Mouse (Mus musculus): Measurements from ENCODE around the gene Myo15. TPM values are rescaled to one million over a fixed set of nuclear protein-coding genes. Genes with fewer than 3 reads are reported as not detected.
"Not testable (repeated sequence)": the region's sequence is repeated elsewhere in the genome, so short reads cannot be mapped to it uniquely, and the experiment has no call there.

Gene Myo15
- total RNA-seq, 2 experiments from 2014 or later, result 0.06 TPM; not detected in 1

DNA sequence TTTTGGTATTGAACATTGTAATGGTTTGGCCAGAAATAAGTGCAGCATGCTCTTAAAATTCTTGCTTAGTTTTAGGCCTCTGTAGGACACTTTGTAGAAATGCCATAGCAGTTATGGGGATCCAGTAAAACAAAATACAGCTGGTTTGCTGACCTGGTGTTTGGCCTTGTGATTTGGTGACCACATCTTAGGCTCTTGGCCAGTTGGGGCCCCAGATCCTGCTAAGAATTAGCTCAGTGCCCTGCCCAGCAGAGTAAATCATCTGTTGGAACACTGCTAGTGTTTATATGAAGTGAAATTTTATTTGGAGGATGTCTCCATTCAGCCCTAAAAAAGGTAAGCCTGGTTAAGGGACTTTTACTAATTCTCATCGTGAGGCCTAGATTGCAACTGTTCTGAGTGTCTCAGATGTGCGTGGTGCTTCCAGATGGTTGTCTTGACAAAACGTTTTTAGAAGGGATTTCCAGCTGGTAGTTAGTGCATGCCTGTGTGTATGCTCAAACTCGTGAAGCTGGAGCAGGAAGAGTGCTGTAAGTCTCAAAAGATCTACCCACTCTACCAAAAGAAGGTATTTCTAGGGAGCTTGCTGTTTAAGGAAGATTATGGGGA, 71.0 kb downstream of the Myo15 start:
- intact Hi-C loops (cut with DNase I), result no loop called here

DNA sequence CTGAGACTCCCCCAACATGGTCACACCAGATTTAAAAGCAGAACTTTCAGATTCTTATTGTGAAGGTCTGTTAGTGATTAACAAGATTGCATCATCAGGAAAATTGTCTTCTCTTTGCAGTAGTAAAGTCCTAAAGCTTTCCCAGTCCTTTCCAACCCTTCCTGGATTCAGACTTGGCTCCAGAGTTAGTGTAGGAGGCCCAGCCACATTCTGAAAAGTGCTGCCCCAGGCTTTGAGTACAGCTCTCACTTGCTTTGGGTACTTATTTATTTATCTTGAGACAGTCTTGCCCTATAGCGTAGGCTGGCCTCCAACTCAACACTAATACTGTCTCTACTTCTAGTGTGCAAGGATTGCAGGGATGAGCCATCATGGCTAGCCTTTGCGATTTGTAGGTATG, 71.6 kb downstream of the Myo15 start:
- DNase-seq (ENCODE audit: low spot score), result no peak
- intact Hi-C loops (cut with DNase I), result no loop called here

More for the DNA sequence above, 71.0 kb downstream of the Myo15 start:
- no peak for DNase-seq (ENCODE audit: low spot score)

DNA sequence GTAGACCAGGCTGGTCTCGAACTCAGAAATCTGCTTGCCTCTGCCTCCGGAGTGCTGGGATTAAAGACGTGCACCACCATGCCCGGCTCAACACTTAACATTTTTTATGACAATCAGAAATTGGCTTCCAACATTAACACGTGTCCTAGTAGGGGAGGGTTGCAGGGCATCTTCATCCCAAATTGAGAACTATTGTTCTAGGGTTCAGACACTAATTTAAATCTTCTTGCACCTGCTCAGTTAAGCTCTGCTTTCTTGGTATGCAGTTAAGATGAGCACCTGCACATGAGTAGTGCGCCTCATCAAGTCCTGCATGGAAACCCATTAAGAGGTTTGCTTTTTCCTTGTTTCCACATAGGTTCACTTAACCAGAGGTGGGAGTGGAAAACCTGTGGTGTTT, 72.7 kb downstream of the Myo15 start:
- no peak for DNase-seq (ENCODE audit: low spot score)
- intact Hi-C loops (cut with DNase I), result no loop called here

DNA sequence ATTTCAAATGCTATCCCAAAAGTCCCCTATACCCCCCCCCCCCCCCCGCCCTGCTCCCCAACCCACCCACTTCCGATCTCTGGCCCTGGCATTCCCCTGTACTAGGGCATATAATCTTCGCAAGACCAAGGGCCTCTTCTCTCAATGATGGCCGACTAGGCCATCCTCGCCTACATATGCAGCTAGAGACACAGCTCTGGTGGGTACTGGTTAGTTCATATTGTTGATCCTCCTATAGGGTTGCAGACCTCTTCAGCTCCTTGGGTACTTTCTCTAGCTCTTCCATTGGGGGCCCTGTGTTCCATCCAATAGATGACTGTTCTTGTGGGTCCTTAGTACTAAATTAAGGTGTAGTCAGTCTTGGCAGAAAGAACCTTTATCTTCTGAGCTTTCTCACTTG, 74.1 kb downstream of the Myo15 start:
- intact Hi-C loops (cut with DNase I); DNase-seq (ENCODE audit: low spot score): not testable (repeated sequence)

DNA sequence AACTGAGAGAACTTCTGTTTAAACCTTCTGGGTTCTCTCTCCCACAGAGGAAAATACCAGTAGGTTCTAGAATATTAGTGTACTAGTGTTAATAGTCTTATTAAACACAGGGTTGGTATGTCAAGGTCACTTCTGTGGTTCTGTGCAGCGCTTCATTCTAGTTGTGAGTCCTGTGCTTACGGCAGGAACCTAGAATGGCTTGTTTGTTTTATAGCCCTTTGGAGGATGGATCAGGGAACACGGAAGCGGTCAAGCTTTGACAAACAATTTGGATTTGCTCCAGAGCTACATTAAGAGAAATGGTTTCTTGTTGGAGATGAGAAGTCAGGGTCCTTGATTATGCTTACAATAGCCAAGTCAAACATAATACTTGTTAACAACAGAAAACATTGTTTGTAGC, 76.3 kb downstream of the Myo15 start:
- intact Hi-C loops (cut with DNase I), result no loop called here
- DNase-seq (ENCODE audit: low spot score), result no peak

DNA sequence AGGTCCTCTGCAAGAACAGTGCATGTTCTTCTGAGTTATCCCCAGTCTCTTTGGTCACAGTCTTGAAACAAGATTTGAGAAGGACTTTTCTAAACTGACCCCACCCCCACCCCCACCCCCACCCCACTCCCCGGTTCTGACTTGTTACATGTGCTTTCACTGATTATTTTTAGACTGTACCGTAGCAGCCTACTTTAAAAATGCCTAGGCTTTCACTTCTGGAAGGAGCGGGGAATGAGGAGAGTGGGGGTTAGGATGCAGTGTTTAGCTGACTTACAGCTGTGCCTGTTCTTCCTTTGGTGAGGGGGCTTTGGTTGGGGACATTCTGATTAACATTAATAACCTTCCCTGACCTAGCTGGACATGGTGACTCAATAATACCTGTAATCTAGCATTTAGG, 79.0 kb downstream of the Myo15 start:
- intact Hi-C loops (cut with DNase I), result no loop called here
- no peak for DNase-seq (ENCODE audit: low spot score)

DNA sequence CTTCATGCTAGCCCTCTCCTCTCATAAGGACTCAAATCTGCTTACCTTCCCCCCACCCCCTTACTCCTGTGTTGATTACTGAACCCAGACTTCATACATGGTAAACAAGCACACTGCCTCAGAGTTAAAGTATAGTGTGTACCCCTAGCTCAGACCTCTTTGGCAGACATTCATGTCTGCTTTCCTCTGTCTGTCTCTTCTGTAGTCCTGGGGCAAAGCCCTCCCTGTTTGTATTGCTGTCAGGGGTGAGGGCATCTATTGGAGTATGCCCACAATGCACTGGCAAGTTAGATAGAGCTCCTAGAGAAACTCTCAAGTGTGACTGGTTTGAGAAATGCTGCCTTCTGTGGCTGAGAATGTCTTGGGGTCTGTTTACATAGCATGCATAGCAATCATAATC, 84.0 kb downstream of the Myo15 start:
- intact Hi-C loops (cut with DNase I), result no loop called here
- no peak for DNase-seq (ENCODE audit: low spot score)

DNA sequence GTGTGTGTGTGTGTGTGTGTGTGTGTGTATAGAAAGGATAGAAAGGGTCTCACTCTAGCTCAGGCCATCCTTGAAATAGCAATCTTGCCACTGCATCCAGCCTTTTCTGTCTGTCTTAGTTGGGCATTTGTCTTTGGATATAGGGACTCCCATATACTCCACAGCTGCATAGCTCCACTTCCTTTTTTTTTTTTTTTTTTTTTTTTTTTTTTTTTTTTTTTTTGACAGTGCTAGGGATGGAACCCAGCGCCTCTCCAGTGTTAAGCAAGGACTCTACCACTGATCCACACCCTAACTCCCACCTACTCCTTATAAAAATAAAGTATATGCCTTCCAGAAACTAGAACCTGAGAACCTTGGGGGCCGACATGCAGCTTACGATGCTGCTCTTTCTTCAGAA, 88.5 kb downstream of the Myo15 start:
- DNase-seq (ENCODE audit: low spot score), result no peak
- intact Hi-C loops (cut with DNase I), result no loop called here

DNA sequence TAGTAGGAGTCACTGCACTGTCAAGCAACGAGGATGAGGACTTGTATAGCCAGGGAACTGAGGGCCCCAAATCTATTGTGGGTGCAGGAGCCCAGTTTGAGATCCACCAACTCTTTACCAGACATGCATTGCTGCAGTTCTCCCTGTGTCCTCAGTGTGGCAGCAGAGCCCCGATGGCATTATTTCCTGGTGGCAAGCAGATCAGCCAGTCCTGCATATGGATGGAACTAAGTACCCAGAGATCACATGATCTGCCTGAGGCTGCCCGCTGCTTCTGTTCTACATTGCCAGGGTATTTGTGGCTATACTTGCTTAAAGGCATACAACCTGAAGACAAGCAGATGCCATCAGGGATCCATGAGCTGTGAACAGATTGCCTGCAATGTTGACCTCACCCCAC, 90.2 kb downstream of the Myo15 start:
- intact Hi-C loops (cut with DNase I), result no loop called here
- DNase-seq (ENCODE audit: low spot score), result no peak

DNA sequence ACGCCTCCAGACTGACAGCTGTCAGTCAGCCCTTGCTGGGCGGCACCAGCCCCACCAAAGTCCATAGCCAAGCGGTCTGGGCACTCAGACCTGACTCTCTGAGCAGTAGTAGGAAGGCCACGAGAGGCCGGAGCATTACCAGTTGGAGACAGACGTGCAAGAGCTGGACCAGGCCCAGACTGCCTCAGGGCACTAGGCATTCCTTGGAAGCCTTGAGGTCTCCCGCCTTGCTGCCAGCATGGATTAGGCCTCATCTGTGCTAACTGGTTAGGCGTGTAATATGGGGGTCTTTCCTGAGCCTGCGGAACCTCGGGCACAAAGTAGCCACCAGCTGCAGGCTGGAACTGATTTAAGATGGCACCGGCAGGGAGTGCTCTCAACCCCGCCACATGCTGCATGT, 104.9 kb downstream of the Myo15 start:
- DNase-seq (ENCODE audit: low spot score); intact Hi-C loops (cut with DNase I): not testable (repeated sequence)

Other genes starting within 250 kb of the Myo15 start
- 10 to 100 TPM; 30.7 to 38.3 TPM for gene Srebf1, start 246.8 kb upstream of the Myo15 start, total RNA-seq (2021)
- 100 to 1,000 TPM in 1 of 2 experiments, 10 to 100 TPM in 1; 98.9 to 110 TPM for gene Tom1l2, start 116.4 kb upstream of the Myo15 start, total RNA-seq (2021)
- 1 to 10 TPM; 2.1 TPM for gene Drc3, start 116.0 kb upstream of the Myo15 start, total RNA-seq (2021)
- gene Gid4, start 52.2 kb upstream of the Myo15 start, total RNA-seq (2021), result 10 to 100 TPM; 44.3 to 47.6 TPM
- 10 to 100 TPM; 44.5 to 49.9 TPM for gene Atpaf2, start 50.9 kb upstream of the Myo15 start, total RNA-seq (2021)
- 10 to 100 TPM; 29.3 to 30.9 TPM for gene Drg2, start 14.7 kb upstream of the Myo15 start, total RNA-seq (2021)
- 10 to 100 TPM; 72.8 to 82.5 TPM for gene Alkbh5, start 67.0 kb downstream of the Myo15 start, total RNA-seq (2021)
- 10 to 100 TPM; 11.4 to 12.3 TPM for gene Llgl1, start 230.4 kb downstream of the Myo15 start, total RNA-seq (2021)

Measured in heart, postnatal 25 days (tissue).